Mouse (Mus musculus): ENCODE measurements around the gene Apc2.
"Not testable (repeated sequence)": the region's sequence is repeated elsewhere in the genome, so short reads cannot be mapped to it uniquely, and the experiment has no call there.

Apc2 gene

DNA sequence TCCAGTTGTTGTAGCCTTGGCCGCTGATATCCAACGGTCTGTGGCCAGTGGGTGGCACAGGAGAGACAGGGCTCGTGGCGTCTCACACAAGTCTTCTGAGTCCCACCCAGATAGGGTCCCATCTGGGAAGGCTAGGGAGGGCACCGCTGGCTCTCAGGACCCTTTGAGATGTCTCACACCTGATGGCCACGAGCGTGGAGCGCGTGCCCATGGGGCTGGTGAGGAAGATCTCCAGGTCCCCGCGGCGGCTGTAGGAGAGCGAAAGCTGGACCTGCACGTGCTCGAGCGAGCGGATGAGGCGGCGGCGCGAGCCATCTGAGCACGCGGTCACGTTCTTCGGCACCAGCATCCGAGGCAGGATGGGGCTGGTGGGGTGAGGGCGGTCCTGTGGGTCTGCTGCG, 27.0 kb downstream of the Apc2 start:
- DNase-seq, result peak; percentile 32

DNA sequence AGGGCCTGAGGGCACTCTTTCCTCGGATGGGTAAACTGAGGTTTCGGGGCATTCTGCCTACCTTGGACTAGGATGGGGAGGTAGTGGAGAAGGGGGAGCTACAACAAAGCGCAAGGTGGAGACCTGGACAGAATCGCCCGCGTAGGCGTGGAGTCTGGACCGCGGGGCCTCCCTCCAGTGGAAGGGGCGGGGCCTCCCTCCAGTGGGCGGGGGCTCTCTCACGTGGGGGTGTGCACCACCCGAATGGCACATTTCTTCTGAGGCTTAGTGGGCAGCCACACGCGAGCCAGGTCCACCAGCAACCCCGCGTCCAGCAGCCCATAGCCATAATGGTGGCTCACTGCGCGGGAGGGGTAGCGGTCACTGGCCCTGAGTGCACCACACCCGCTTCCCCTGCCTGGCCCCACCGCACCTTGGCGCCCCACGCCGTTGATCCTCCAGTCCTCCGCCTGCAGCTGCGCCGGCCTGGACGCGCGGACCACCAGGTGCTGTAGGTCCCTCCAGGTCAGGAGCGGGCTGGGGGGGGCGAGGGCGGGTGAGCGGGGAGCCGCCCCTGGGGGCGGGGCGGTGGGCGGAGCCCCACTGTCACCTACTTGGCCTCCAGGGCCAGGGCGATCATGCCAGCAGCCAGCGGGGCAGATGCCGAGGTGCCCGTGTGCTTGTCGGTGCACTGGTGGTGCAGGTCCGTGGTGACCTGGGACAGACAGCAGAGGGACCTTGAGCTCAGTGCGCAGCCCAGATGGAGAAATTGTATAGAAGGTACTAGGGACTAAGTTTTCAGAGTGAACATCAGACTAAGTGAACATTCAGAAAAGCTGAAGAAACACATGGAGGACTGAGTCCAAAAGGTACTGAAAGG, 27.7 kb downstream of the Apc2 start:
- DNase-seq, result peak; percentile 56

DNA sequence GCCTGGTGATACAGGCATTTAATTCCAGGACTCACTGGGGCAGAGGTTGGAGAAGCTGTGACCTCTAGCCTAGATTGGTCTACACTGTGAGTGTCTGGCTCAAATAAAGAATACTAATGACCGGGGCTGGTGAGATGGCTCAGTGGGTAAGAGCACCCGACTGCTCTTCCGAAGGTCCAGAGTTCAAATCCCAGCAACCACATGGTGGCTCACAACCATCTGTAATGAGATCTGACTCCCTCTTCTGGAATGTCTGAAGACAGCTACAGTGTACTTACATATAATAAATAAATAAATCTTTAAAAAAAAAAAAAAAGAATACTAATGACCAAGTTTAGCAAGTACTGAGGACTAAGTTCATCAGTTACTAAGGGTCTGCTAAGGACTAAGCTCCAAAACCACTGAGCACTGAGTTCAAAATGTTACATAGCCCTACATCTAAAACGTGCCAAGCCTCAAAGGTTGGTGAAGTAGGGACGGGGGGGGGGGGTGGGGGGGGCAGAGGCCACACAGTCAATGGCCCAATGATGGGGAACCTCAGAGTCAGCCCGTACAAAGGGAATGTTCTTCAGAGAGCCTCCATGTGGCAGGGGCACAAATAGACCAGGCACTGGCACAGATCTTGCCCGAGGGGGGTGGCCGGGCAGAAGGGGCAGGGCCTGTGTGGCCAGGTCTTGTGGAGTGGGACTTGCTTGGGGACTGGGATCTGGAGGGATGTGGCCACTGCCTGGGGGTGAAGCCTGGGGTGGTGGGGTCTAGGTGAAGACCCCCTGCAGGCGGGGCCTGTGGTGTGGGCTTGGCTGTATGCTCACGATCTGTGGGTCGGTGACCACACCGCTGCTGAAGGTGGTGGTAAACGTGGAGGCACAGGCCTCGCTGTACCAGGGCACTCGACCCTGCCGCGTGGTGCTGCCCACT, 28.6 kb downstream of the Apc2 start:
- no peak for DNase-seq

DNA sequence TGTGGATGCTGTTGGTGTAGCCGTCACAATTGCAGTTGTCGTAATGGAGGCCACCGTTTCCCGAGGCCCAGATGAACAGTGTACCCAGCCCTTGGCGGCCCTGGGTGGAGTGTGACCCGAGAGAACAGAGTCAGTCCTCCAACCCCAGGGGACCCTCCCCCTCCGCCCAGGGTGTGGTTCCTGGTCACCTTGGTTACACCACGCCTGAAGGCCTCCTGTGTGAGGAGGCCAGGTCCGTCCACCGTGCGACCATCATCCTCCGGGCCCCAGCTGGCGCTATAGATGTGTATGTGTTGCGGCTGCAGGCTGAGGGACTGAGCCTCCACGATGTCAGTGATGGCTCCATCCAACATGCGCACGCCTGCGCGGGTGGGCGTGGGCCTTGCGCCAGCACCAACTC, 29.3 kb downstream of the Apc2 start:
- DNase-seq, result no peak

DNA sequence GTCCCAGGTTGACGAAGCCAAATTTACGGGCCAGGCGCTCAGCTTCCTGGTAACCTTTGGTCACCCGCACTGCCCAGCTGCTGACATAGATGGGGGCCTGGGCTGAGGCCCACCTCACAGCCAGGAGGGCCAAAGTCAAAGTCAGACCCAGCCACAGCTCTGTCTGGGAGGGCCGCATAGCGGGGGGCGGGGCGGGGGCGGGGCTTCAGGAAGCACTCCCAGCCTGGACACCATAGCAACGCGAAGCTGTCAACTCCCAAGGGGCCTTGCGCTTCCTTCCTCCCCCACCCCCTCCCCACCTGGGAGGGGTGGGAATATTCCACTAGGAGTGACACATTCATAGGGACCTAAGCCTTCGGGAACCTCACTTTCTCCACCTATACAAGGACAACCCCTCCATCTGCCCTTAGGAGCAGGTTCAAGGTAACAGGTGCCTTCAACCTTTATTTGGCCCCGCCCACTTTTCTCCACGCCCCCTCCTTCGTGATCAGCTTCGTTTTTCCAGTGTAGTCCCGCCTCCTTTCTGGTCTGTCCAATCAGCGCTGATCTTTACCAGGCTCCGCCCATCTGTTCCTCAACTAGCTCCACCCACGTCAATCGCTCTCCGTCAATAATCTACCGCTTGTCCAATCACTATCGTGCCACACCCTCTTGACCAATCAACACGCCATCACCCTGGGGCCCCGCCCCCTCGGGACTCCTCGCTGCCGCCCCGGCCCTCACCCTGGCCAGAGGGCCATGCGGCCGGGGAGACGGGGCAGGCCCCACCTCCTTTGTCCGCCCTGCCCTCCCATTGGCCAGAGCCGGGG, 33.7 kb downstream of the Apc2 start, which contains the start of the genes Pcsk4 and Reep6:
Gene Pcsk4 (minus strand): TSS at position 226 of the 809 bp plus-strand sequence.
Gene Reep6 (plus strand): TSS at position 681 of the 809 bp plus-strand sequence.
- peak; percentile 71 for DNase-seq

DNA sequence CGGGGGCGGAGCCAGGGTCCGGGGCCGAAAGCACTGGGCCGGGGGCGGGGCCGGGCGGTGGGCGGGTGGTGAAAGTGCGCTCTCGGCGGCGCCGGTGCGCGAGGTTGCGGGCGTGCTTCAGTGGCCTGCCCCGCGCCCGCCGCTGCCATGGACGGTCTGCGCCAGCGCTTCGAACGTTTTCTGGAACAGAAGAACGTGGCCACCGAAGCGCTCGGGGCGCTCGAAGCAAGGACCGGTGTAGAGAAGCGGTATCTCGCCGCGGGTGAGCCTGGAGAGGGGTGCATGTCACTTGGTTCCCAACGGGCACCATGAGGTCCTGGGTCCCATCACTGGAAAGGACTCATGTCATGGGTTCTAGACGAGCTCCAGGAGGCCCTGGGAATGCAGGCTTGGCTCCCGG, 34.3 kb downstream of the Apc2 start:
- no peak for DNase-seq

DNA sequence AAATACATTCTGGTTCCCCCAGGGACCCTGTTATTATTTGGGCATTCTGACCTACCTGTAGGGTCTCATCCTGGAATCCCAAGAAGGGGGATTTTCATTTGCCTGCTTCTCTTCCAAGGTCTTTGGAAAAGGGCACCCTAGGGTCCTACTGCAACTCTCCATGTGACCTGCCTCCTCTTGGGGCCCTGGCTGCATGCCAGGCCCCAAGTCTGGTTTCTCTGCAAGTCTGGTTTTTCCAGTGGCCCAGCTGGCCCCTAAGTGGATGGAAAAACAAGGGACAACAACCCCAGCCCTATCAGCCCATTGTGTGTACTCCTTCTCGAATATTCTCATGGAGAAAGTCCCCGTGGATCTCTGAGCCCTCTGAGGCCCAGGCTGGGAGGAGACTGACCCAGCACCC, 35.1 kb downstream of the Apc2 start:
- DNase-seq, result no peak

DNA sequence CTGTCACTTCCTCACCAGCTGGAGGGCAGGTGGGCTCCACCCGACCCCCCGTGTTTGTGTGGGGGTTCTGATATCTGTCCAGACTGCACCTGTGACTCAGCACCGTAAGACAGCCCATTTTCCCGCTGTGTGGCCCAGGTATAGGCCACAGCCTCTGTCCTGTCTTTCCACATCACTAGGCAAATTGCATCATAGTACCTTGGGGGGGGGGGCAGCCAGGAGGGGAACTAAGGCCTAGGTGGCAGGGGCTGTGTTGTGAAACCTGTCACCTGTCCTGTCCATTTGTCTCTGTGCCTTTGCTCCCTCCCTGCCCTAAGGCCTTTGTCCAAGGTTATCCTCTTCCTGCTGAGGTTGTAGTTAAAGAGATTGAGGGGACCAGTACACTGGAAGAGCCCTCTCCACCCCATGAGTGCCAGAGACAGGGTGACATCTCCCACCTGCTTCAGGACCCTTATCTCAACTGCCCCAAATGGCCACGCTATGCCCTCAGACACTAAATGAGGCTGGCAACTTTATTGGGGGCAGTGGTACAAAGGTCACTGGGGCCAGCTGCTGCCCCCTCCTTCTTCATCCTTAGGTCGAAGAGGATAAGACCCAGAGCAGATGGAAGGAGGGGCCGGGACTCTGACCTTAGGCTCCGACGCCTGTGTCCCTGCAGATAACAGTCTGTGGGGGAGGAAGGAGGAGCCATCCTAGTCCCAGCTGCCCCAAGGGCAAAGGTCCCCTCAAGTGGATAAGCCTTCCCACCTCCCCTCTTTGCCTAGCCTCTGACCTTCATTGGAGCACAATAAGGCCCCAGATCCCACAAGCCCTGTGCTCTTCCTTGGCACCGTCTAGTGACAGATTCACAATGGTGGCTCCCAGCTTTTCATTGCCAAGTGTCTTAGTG, 36.1 kb downstream of the Apc2 start:
- DNase-seq, result no peak

DNA sequence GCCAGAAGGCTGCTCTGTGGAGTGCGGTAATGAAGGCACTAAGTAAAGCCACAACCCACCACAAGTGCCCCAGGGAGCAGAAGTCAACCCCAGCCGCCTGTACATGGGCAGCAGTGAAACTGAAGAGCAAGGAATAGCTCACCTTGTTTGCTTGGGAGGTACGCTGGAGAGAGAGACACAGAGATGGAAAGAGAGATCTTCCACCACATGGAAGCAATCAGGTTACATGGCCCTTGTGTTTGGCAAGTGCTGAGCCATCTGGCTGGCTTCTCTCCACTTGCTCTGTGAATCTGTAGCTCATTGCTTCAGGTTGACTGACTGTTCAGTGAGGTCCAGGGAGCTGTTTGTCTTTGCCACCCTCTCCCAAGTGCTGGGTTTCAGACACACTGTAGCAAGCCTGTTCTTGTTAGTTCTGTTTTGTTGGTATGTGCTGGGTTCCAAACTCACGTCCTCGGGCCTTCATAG, 36.8 kb downstream of the Apc2 start:
- DNase-seq, result no peak

DNA sequence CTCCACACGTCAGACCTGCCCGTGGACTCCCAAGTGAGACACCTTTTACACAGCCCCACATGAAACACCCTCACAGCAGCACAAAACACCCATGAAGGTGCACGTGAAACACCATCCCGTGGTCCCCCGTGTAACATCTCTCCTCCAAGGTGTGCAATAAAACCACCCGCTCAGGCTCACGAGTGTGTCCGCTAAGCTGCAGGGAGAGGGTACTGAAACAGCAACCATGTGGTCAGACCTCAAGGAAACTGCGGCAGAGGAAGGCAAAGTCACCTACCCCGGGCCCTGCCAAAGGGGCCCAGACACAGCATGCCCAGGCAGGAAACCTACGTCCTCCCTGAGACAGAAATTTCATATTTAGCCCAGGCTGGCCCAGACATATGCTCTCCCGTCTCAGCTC, 40.5 kb downstream of the Apc2 start:
- no peak for DNase-seq

DNA sequence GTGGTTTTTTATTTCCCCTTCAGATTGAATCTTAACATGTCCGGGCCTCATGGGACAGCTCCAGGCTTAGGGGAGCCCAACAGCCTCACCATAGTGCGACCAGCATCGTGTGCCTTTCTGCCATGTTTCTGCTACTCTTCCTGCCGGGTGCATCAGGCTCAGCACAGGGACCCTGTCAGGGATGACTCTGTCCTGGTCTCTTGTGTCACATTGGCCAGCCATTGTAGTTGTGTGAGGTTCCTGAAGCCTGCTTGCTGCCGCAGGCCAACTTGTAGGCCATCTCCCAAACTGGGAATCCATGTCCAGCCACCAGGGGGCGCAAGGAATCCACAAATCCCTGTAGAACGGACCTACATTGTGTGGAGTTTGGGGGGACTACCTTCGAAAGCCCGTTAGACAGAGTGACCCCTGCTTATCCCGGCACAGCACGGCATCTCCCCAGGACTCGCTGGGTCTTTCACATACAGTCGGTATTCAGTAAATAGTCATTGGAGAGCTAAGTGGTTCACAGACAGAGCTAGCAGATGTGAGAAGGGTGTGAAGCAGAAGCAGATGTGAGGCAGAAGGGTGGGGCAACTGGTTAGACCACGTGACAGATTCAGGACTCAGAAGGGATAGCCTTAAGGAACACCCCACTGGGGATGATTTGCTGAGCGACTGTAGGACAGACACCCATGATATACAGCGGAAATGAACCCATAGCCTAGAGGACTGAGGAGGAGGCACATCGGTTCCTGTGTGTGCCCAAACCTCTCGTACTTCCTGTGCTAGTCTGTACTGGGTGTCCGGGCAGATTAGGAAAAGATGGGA, 44.4 kb downstream of the Apc2 start:
- peak; percentile 83 for DNase-seq

DNA sequence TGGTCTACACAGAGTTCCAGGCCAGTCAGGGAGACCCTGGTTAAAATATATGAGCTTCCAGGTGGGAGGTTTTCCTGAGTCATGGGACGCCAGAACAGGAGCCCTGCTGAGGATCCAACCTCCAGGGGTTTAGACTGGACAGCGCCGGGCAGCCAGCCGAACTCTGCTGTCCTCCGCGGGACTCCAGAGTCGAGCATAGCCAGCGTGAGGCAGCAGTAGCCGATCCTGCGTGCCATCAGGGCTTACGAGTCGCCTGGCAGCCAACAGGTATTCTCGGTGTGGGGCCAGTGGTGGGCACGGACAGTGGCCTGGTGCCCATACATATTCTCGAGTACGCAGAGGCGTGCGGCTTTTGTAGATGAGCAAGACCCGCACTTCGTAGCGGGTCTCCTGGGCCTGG, 45.2 kb downstream of the Apc2 start:
- no peak for DNase-seq

DNA sequence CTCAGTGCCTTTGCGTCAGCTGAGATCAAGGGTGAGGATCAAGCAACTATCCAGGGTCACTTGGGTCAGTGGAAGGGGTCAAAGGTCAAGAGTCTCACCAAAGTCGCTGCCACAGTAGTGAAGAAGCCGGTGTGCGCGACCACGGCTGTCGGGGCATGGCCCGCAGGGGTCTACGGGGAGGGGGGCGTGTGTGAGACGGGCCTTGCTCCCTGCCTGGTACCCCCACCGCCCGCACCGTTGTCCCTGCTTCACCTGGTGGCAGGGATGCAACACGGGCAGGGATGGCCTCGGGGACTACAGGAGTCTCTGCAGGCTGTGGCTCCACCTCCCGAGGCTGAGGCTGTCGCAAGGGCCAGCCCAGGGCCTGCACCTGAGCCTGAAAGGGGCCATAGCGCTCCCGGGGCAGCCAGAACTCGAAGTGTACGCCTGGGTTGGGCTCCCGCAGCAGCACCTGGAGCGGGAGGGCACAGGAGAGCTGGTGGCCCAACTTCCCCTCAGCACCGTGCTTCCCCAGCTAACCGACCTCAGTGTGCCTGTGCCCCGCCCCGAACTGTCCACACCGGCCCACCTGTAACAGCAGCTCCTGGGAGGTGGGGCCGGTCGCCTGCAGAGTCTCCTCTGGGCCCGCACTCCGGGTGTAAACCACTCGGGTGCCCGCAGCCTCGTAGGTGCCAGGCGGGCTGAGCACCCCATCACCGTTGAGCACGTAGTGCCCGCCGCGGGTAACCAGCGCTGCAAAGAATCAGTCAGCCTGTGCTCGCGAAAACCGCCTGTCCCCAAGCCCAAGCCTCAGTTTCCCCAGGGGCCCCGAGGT, 45.9 kb downstream of the Apc2 start:
- DNase-seq, result no peak

DNA sequence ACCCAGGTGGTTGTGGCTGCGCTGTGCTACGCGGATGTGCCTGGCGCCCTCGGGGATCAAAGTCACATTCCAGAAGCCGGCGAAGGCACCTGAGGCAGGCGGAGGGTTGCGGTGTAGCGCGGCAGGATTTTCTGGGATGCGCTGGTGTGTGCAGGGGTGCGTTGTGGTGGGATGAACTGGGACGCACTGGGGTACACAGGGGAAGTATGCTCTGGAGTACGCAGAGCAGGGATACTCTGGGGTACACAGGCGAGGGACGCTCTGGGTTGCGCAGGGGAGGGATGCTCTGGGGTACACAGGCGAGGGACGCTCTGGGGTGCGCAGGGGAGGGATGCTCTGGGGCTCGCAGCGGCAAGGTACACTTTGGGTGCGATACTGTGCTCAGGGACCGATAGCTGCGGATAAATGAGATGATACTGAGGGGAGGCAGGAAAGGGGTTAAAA, 46.5 kb downstream of the Apc2 start:
- DNase-seq, result no peak

DNA sequence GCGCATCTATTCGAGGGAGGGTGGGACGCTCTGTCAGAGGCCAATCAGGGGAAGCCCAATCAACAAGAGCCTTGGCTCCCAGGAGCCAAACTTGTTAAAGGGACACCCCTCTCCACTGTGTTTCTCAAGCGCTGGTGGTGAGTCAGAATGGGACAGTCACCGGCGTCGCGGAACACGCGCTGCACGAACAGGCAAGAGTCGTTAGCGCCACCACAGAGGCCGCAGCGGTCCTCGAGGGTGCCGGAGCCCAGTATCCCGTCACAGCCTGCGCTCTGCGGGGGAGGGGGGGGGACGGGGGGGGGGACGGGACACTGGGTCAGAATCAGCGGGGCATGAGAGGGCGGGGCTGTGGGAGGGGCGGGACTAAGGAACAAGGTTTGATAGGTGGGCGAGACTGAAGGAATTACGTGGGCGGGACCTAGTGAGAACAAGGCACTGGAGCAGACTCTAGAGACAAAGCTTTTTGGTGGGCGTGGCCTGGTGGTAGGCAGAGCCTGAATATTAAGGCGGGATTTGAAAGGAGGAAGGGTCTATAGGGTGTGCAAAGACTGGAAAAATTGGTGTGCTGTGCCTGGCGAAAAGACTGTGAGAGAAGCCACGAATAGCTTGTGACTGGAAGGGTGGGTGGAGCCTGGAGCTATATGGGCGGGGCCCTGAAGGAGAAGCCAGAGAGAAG, 47.1 kb downstream of the Apc2 start:
- no peak for DNase-seq

DNA sequence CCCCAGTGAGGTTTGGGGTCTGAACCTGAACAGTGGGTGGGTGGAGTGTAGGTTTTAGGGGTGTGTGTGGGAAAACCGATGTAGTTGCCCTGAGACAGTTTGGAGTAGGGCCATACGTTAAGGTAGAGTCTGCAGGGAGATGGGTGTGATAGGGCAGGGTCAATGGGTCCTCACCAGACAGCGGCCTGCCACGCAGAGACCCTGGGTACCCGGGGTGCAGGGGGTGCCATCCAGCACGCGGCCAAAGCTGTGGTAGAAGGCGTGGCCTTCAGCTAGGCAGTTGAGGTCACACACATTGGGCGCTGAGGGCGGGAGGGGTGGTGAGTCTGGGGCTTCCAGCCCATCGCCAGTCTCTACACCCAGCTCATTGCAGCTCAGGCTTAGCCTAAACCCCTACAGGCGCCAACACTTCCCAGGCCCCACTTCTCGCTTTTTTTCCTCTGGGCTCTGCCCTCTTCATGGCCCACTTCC, 47.7 kb downstream of the Apc2 start:
- no peak for DNase-seq

DNA sequence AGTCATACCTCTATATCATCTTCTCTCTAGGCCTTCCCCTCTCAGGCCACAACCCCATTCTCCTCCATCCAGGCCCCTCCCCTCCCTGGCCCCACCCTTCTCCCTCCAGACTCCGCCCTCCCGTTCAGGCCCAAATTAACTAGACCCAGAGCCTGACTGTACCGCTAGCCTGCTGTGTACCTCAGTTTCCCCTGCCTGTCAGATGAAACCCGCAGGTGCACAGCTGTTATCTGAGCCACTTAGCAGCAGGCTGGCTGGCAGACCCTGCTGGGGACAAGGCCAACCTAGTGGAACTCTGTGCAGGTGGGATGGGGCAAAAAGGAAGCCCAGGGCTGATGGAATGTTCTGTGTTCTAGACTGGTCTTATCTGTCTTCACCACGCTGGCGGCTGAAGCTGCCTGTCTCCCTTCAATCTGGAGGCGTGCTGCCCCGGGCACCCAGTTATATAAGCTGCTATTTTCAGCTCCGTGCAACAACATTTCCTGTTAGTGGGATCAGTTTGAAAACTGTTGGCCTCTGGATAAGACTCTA, 48.4 kb downstream of the Apc2 start:
- DNase-seq, result no peak

DNA sequence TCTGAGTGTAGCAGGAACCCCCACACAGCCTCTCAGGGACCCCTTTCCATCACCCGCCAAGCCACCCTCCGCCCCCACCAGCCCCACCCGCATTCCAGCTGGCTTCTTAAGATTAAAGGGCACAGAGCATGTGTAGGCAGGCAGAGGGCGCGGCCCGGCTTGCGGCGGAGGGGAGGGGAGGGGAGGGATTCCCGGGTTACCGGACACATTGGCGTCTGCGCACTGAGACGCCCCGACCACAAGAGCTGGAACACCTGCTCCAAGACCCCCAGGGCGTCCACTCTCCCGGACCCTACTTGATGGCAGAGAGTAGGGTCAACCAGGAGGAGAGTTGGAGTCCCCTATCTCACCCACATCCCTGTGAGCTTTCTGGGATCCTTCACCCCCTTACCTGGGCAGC, 49.3 kb downstream of the Apc2 start:
- peak; percentile 28 for DNase-seq

DNA sequence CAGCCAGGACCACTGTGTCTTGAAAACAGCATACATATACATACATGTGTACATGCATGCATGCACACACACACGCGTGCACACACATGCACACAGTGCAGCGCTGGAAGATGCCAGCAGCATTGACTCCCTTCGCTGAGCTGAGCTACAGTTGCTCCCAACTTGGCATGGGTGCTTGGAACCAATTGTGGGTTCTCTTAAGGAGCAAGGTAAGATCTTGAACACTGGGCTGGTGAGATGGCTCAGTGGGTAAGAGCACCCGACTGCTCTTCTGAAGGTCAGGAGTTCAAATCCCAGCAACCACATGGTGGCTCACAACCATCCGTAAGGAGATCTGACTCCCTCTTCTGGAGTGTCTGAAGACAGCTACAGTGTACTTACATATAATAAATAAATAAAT, 50.2 kb downstream of the Apc2 start:
- DNase-seq, result not testable (repeated sequence)
